20 mouse cellular contexts compared by ENCODE assay signal in genomic region chr12:95173810-95174402, GRCm38 (mm10).
A peak's percentile ranks its signal among the peaks of the same experiment; 100 is the strongest.
DNase-seq lines count a peak whose midpoint lies in the region; ATAC-seq and TF ChIP-seq lines count a peak whose summit lies in the region.
"Had no signal": no experiment of that assay in that cellular context is flagged by ENCODE, and none has a peak within 500 bp of the region (broad histone marks: within the 10 kb centered on the region; RNA-seq: fewer than 3 reads in every experiment).

No protein-coding gene starts in this region.

- H3K36me3 ChIP-seq in forebrain, embryonic 15.5 days, result no peaks in the 10 kb centered on the region
- H3K36me3 ChIP-seq in forebrain, embryonic 10.5 days (replicated peaks), result no peaks in the 10 kb centered on the region
- H3K36me3 ChIP-seq in midbrain, embryonic 11.5 days (ENCODE audit: control insufficient read depth, insufficient read depth, low read length), result no peaks in the 10 kb centered on the region
- no peaks in the 10 kb centered on the region for H3K36me3 ChIP-seq in midbrain, postnatal 0 days (ENCODE audit: insufficient read depth, low read length)
- no peaks in the 10 kb centered on the region for H3K36me3 ChIP-seq in forebrain, embryonic 16.5 days (ENCODE audit: control insufficient read depth, insufficient read depth)
- H3K36me3 ChIP-seq: embryonic facial prominence, embryonic 12.5 days; heart, embryonic 10.5 days; intestine, embryonic 15.5 days had no signal

- H3K27me3 ChIP-seq in forebrain, embryonic 15.5 days, result no peaks in the 10 kb centered on the region
- no peaks in the 10 kb centered on the region for H3K27me3 ChIP-seq in forebrain, embryonic 10.5 days (ENCODE audit: poor library complexity, severe bottlenecking)
- no peaks in the 10 kb centered on the region for H3K27me3 ChIP-seq in midbrain, embryonic 11.5 days (ENCODE audit: control insufficient read depth, insufficient read depth, low read length)
- no peaks in the 10 kb centered on the region for H3K27me3 ChIP-seq in midbrain, postnatal 0 days (ENCODE audit: insufficient read depth, low read length)
- no peaks in the 10 kb centered on the region for H3K27me3 ChIP-seq in forebrain, embryonic 16.5 days (replicated peaks; ENCODE audit: control insufficient read depth, insufficient read depth, low read length)
- H3K27me3 ChIP-seq: embryonic facial prominence, embryonic 12.5 days; intestine, embryonic 15.5 days had no signal

- no peak for TF ChIP-seq CTCF in midbrain, postnatal 0 days (IDR thresholded peaks at IDR 0.05)
- TF ChIP-seq CTCF in brain, embryonic 14.5 days (IDR thresholded peaks at IDR 0.05; ENCODE audit: borderline replicate concordance, extremely low read depth, insufficient read depth, insufficient read length), result no peak

- H3K4me2 ChIP-seq in forebrain, embryonic 15.5 days (replicated peaks), result no peak overlapping the region
- no peak overlapping the region for H3K4me2 ChIP-seq in midbrain, embryonic 11.5 days
- H3K4me2 ChIP-seq in midbrain, postnatal 0 days (ENCODE audit: low read depth, low read length, poor library complexity, severe bottlenecking), result no peak overlapping the region
- H3K4me2 ChIP-seq in forebrain, embryonic 16.5 days (ENCODE audit: low read length), result no peak overlapping the region
- H3K4me2 ChIP-seq: embryonic facial prominence, embryonic 12.5 days; intestine, embryonic 15.5 days had no signal

- H3K9me3 ChIP-seq in forebrain, embryonic 15.5 days, result no peaks in the 10 kb centered on the region
- no peaks in the 10 kb centered on the region for H3K9me3 ChIP-seq in forebrain, embryonic 10.5 days
- no peaks in the 10 kb centered on the region for H3K9me3 ChIP-seq in midbrain, embryonic 11.5 days (ENCODE audit: control insufficient read depth, low read length)
- no peaks in the 10 kb centered on the region for H3K9me3 ChIP-seq in midbrain, postnatal 0 days (ENCODE audit: low read length)
- no peaks in the 10 kb centered on the region for H3K9me3 ChIP-seq in forebrain, embryonic 16.5 days (ENCODE audit: control insufficient read depth, low read length)
- H3K9me3 ChIP-seq: embryonic facial prominence, embryonic 12.5 days; heart, embryonic 10.5 days; intestine, embryonic 15.5 days had no signal

- DNase-seq in forebrain, embryonic 10.5 days (ENCODE audit: extremely low spot score, low spot score), result no peak
- peak; percentile 56 for DNase-seq in midbrain, embryonic 11.5 days (ENCODE audit: low spot score, missing footprints)
- no peak for DNase-seq in midbrain, postnatal 0 days (ENCODE audit: low spot score)
- DNase-seq in brain, embryonic 14.5 days (ENCODE audit: low read depth), result peak; percentile 82
- DNase-seq in thymus, postnatal 0 days (ENCODE audit: low spot score), result no peak
- DNase-seq: adrenal gland, adult 2 months; adrenal gland, postnatal 25 days; cerebellum, adult 2 months; cerebellum, postnatal 10 days; embryo, embryonic 11 days; gastrocnemius, postnatal 10 days; heart, adult 18-20 months; heart, postnatal 10 days; heart, postnatal 4 days; kidney, adult 2 months had no signal

- peak overlapping the region; percentile 11; the same call in 1 of the 2 replicates for H3K27ac ChIP-seq in forebrain, embryonic 15.5 days (replicated peaks)
- no peak overlapping the region for H3K27ac ChIP-seq in forebrain, embryonic 10.5 days
- no peak overlapping the region for H3K27ac ChIP-seq in midbrain, embryonic 11.5 days (ENCODE audit: low read depth, low read length)
- H3K27ac ChIP-seq in midbrain, postnatal 0 days (ENCODE audit: low read depth, low read length), result no peak overlapping the region
- H3K27ac ChIP-seq in forebrain, embryonic 16.5 days (ENCODE audit: low read length), result no peak overlapping the region
- H3K27ac ChIP-seq: embryonic facial prominence, embryonic 12.5 days; heart, embryonic 10.5 days; intestine, embryonic 15.5 days had no signal

- H3K4me1 ChIP-seq in forebrain, embryonic 15.5 days, result peaks cover 8% of the 10 kb centered on the region
- H3K4me1 ChIP-seq in forebrain, embryonic 10.5 days, result no peaks in the 10 kb centered on the region
- no peaks in the 10 kb centered on the region for H3K4me1 ChIP-seq in midbrain, embryonic 11.5 days (ENCODE audit: control insufficient read depth, insufficient read depth, low read length)
- H3K4me1 ChIP-seq in midbrain, postnatal 0 days (ENCODE audit: insufficient read depth, low read length), result no peaks in the 10 kb centered on the region
- H3K4me1 ChIP-seq in forebrain, embryonic 16.5 days (replicated peaks; ENCODE audit: control insufficient read depth, insufficient read depth, low read length), result no peaks in the 10 kb centered on the region; the same call in 1 of the 2 replicates
- H3K4me1 ChIP-seq: embryonic facial prominence, embryonic 12.5 days; heart, embryonic 10.5 days; intestine, embryonic 15.5 days had no signal

- 16% methylated on average over 1 of the region's 1 CpGs for WGBS in forebrain, embryonic 15.5 days
- 80% methylated on average over 1 of the region's 1 CpGs for WGBS in forebrain, embryonic 10.5 days
- 44% methylated on average over 1 of the region's 1 CpGs for WGBS in midbrain, embryonic 11.5 days
- WGBS in midbrain, postnatal 0 days, result 26% methylated on average over 1 of the region's 1 CpGs
- WGBS in forebrain, embryonic 16.5 days, result 13% methylated on average over 1 of the region's 1 CpGs

- ATAC-seq in forebrain, embryonic 15.5 days (replicated peaks), result peak; percentile 85
- ATAC-seq in midbrain, embryonic 11.5 days (ENCODE audit: low FRiP score), result peak; percentile 70
- no peak for ATAC-seq in midbrain, postnatal 0 days (ENCODE audit: low FRiP score)
- ATAC-seq in forebrain, embryonic 16.5 days, result peak; percentile 88
- ATAC-seq: intestine, embryonic 15.5 days had no signal

- no peak overlapping the region for H3K4me3 ChIP-seq in forebrain, embryonic 15.5 days
- H3K4me3 ChIP-seq in forebrain, embryonic 10.5 days, result no peak overlapping the region
- no peak overlapping the region for H3K4me3 ChIP-seq in midbrain, embryonic 11.5 days (ENCODE audit: low read depth, low read length)
- no peak overlapping the region for H3K4me3 ChIP-seq in midbrain, postnatal 0 days (ENCODE audit: low read depth, low read length)
- no peak overlapping the region for H3K4me3 ChIP-seq in forebrain, embryonic 16.5 days (replicated peaks; ENCODE audit: low read length)
- H3K4me3 ChIP-seq: embryonic facial prominence, embryonic 12.5 days; heart, embryonic 10.5 days; intestine, embryonic 15.5 days had no signal

- TF ChIP-seq POLR2A in brain, embryonic 14.5 days (IDR thresholded peaks at IDR 0.05; ENCODE audit: borderline replicate concordance, extremely low read depth, insufficient read depth, insufficient read length, poor library complexity, severe bottlenecking), result no peak

- H3K9ac ChIP-seq in forebrain, embryonic 15.5 days (replicated peaks), result no peak overlapping the region
- H3K9ac ChIP-seq in midbrain, embryonic 11.5 days (ENCODE audit: low read length), result no peak overlapping the region
- H3K9ac ChIP-seq in midbrain, postnatal 0 days (replicated peaks; ENCODE audit: low read length, poor library complexity, severe bottlenecking), result no peak overlapping the region
- H3K9ac ChIP-seq in forebrain, embryonic 16.5 days (replicated peaks; ENCODE audit: low read depth, low read length), result no peak overlapping the region
- H3K9ac ChIP-seq: embryonic facial prominence, embryonic 12.5 days; intestine, embryonic 15.5 days had no signal

Comparison
In these comparisons a context has a peak if more than half of its experiments do, and no peak if none do; other contexts are left out.
1. DNase-seq: peak in midbrain, embryonic 11.5 days (single experiment) and brain, embryonic 14.5 days (single experiment); none in forebrain, embryonic 10.5 days (single experiment), midbrain, postnatal 0 days (single experiment) and thymus, postnatal 0 days (single experiment).